Mouse (Mus musculus) olfactory bulb, adult 2 months (tissue): Measurements from ENCODE around the gene Spryd7. TPM values are rescaled to one million over a fixed set of nuclear protein-coding genes. Genes with fewer than 3 reads are reported as not detected.
A peak's percentile ranks its signal among the peaks of the same experiment; 100 is the strongest.
"Not testable (repeated sequence)": the region's sequence is repeated elsewhere in the genome, so short reads cannot be mapped to it uniquely, and the experiment has no call there.

Experiments used
- H3K27ac ChIP-seq: fragments of 200-500 bp; 2 replicates; pipeline ENCODE4 v1.5.1; 2012; ENCODE audit warnings: low read depth, low read length; ENCODE audit not compliant: insufficient read depth
- H3K4me1 ChIP-seq: fragments of 200-500 bp; 2 replicates; pipeline ENCODE4 v1.6.1; 2012; ENCODE audit warnings: low read length; ENCODE audit not compliant: control insufficient read depth, insufficient read depth
- H3K4me3 ChIP-seq: fragments of 200-500 bp; 2 replicates; pipeline ENCODE4 v1.5.1; 2012; ENCODE audit warnings: mild to moderate bottlenecking, low read depth, low read length, moderate library complexity; ENCODE audit not compliant: insufficient read depth
- CTCF ChIP-seq: fragments of 200-500 bp; IDR thresholded peaks from 2 replicates; pipeline ENCODE4 v1.5.1; 2012; ENCODE audit warnings: low read depth, mild to moderate bottlenecking, low read length, moderate library complexity; ENCODE audit not compliant: insufficient read depth
- POLR2A ChIP-seq: fragments of 200-500 bp; IDR thresholded peaks from 2 replicates; pipeline ENCODE4 v1.6.1; 2012; ENCODE audit warnings: mild to moderate bottlenecking, low read depth, low read length, moderate library complexity; ENCODE audit not compliant: insufficient read depth
- WGBS: fragments of 180-500 bp; shearing (Covaris S2); methylation state at CpG from one replicate; pipeline ENCODE4 v1.1.7; 2018; 5-methylcytosine and 5-hydroxymethylcytosine counted together
- polyA plus RNA-seq: library from polyadenylated mRNA; stranded (reverse); fragments of >200 nt; gene quantifications from 2 replicates; pipeline ENCODE4 v1.2.4, GENCODE M21; 2012; ENCODE audit warnings: low replicate concordance; ENCODE audit not compliant: missing spikeins, insufficient read depth, insufficient read length

Spryd7 gene
- polyA plus RNA-seq, 1 experiment, result not detected

DNA sequence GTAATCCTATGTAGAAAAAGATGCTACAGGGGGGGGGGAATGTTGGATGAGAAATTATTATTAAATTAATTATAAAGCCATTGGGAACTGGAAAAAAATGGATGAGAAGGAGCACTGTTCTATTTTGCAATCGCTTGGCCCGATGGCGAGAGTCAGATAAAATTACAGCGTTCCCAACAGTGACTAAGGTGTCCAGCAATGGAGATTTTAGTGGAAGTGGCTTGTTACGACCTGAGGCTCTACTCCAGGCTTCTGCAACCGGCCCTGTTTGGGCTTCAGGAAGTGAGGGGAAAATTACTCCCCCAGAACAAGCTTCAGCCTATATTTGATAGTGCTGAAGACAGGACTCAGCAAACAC, 776 bp downstream of the Spryd7 start:
- no peak for TF ChIP-seq CTCF
- no peak for TF ChIP-seq POLR2A
- 2% methylated on average over 6 of the region's 6 CpGs for WGBS
- Histone ChIP-seq H3K4me1 (peaks cover 4% of the 10 kb centered on the region; the same call in 1 of the 2 replicates), H3K27ac (peak overlapping the region; percentile 74), H3K4me3 (peak overlapping the region; percentile 73)

DNA sequence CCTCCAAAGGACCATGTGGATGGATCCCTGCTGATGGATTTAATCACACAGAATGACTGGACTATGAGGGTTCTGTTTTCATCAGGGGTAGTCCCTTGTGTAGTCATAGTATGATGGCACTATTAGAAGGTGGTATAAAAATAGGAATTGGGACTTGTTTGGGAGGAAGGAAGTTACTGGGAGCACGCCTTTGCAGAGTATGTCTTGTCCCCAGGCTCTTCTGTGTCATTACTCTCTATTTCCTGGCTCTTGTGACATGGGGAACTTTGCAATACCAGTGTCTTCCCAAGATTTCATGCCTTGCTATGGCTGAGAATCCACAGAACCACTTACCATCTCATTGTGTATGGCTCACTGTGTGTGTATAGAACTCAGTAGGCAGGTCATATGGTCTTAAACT, 8.1 kb downstream of the Spryd7 start:
- 97% methylated on average over 1 of the region's 1 CpGs for WGBS
- H3K4me3 ChIP-seq, result no peak overlapping the region

DNA sequence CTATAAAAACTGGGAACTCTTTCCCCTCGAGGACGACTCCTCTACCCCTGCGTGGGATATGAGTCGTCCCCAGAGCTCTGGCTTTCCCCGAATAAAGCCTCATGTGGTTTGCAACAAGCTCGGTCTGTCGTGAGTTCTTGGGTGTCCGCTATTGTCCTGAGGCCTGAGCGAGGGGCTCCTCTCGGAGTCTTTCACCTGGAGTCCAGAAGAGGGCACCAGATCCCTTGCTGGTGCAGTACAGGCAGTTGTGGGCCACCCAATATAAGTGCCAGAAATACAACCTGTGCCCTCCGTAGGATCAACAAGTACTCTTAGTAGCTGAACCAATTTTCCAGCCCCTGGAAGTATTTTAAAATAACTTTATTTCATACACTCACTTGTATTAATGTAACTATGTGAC, 18.9 kb downstream of the Spryd7 start:
- not testable (repeated sequence) for H3K27ac ChIP-seq
- WGBS, result 74% methylated on average over 9 of the region's 11 CpGs

More for the DNA sequence above, 8.1 kb downstream of the Spryd7 start:
- Histone ChIP-seq H3K27ac (no peak overlapping the region), H3K4me1 (no peaks in the 10 kb centered on the region)
- no peak for TF ChIP-seq POLR2A
- no peak for TF ChIP-seq CTCF

DNA sequence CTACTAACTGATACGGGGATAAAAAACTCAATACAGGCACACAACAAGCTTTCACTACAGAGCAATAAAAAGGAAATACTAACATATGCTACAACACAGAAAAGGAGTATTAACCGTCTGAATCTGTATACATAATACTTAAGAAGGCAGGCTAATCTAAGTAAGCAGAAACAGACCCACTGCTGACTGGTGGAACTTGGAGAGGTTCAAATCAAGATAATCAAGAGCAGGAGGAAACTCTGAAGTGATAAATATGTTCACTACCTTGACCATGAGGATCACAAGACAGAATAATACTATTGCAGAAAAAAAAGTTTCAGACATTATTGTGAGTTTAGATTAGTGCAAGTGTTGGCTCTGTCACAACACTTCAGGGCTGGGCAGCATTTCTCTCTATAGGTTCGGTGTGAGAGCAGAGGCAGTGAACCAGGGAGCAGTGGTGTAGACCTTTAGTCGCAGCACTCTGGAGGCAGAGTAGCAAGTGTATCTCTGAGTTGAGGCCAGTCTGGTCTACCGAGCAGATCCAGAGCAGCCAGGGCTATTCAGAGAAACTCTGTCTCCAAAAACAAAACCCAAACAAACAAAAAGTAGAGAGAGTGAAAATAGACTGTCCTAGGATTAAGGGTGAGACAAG, 19.9 kb downstream of the Spryd7 start:
- Histone ChIP-seq H3K4me3 (no peak overlapping the region), H3K27ac (no peak overlapping the region), H3K4me1 (no peaks in the 10 kb centered on the region)
- WGBS, result 78% methylated on average over 5 of the region's 5 CpGs
- no peak for TF ChIP-seq CTCF
- TF ChIP-seq POLR2A, result no peak

More for the DNA sequence above, 18.9 kb downstream of the Spryd7 start:
- H3K4me1 ChIP-seq, H3K4me3 ChIP-seq: not testable (repeated sequence)

DNA sequence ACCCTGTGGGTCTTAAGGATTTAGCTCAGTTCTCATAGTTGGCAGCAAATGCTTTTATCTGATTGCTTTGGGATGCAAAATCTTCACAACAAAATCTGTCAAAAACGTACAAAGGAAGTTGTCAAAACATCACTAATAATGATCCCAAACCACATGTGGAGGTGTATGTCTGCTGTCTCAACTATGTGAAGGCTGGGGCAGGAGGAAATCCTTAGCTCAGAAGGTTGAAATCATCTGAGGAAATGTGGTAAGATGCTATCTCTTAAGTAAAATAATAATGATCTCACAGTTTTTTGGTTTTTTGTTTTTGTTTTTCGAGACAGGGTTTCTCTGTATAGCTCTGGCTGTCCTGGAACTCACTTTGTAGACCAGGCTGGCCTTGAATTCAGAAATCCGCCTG, 20.9 kb downstream of the Spryd7 start:
- no peak overlapping the region for H3K27ac ChIP-seq
- H3K4me3 ChIP-seq, result no peak overlapping the region
- TF ChIP-seq POLR2A (no peak), CTCF (no peak)
- 92% methylated on average over 3 of the region's 3 CpGs for WGBS
- H3K4me1 ChIP-seq, result no peaks in the 10 kb centered on the region

DNA sequence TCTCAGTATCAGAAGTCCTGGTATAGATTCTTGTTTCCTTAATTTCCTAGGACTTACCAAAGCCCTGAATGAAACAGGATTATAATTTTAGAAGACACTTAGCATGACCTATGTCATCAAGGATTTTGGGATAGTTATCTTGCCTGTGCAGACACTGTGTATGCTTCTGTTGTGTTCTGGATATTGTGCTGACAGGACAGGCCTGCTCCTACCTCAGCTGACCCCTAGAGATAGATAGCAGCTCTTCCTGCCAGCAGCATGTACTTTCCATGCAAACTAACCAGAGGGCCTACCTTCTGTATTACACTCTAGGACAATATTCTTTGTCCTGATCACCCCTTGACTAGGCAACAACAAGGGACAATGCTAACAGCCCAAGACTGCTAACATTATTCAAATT, 25.7 kb downstream of the Spryd7 start:
- H3K4me1 ChIP-seq, result no peaks in the 10 kb centered on the region
- TF ChIP-seq POLR2A, result no peak
- no peak for TF ChIP-seq CTCF

DNA sequence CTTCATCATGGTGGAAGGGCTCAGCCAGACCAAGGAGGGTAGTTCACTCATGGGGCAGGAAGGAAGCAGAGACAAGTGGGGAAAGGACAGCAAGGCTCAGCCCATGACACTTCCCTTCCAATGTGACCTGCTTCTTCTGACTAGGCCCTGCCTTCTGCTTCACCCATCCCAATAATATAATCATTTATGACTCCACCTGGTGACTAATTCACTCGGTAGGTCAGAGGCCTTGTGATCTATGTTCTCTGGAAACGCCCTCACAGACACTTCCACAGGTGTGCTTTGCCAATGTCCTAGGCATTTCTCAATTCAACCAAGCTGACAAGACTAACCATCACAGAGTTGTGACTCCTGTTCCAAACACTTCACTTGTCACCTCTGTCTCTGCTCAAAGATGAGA, 26.3 kb downstream of the Spryd7 start:
- no peak overlapping the region for H3K27ac ChIP-seq
- no peaks in the 10 kb centered on the region for H3K4me1 ChIP-seq
- no peak overlapping the region for H3K4me3 ChIP-seq
- 94% methylated on average over 2 of the region's 2 CpGs for WGBS
- no peak for TF ChIP-seq CTCF
- TF ChIP-seq POLR2A, result no peak

More for the DNA sequence above, 25.7 kb downstream of the Spryd7 start:
- Histone ChIP-seq H3K27ac (no peak overlapping the region), H3K4me3 (no peak overlapping the region)

DNA sequence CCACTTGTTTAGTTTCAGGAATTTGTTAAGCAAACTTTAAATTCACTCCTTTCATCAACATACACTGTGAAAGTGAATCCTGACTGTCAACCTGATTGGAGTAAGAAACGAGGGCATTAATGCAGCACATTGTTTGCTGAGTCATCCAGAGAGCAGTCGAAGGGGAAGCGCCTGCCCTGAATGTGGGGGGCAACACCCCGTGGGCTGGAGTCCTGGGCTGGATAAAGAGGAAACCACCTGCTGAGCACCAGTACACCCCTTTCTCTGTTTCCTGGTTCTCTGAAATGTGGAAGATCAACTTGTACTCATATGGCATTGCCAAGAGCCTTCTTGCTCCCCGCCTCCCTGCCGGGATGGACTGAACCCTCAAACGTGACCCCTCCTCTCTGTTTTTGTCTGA, 27.2 kb downstream of the Spryd7 start:
- no peak overlapping the region for H3K4me3 ChIP-seq
- H3K27ac ChIP-seq, result no peak overlapping the region
- 77% methylated on average over 7 of the region's 7 CpGs for WGBS
- no peak for TF ChIP-seq POLR2A
- no peaks in the 10 kb centered on the region for H3K4me1 ChIP-seq

DNA sequence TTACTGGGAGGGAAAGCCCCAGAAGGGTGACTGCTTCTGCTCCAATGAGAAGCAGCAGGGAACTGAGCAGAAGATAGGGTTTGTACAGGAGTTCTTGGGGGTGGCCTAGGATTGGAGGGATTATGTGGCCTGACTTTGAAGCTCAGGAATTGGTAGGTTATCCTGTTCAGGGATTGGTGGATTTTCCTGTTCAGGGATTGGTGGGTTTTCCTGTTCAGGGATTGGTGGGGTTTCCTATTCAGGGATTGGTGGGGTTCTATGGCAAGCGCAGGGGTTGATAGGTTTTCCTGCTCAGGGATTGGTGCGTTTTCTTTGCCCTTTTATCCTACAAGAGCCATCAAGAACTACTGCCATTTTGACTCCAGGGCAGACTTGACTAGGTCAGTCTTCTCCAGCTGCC, 30.7 kb downstream of the Spryd7 start:
- TF ChIP-seq CTCF (no peak), POLR2A (no peak)
- H3K4me1 ChIP-seq, result no peaks in the 10 kb centered on the region

DNA sequence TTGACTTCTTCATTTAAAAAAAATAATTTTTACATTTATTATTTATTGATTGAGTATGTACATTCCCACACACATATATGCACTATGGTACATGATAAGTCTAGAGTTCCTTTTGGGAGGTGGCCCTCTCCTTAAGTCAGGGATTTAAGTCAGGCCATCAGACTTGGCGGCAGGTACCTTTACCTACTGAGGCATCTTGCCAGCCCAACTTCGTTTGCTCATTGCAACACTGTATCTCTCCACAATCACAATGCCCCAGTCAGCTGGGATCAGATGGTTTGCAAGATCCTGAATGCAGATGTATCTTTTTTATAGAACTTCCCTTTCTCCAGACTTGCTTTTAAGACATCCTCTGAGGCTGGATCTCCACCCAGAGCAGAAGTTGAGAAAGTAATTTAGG, 32.9 kb downstream of the Spryd7 start:
- WGBS, result 78% methylated on average over 2 of the region's 2 CpGs
- H3K4me3 ChIP-seq, result no peak overlapping the region
- no peak for TF ChIP-seq POLR2A
- TF ChIP-seq CTCF, result no peak
- no peak overlapping the region for H3K27ac ChIP-seq
- no peaks in the 10 kb centered on the region for H3K4me1 ChIP-seq

More for the DNA sequence above, 30.7 kb downstream of the Spryd7 start:
- H3K4me3 ChIP-seq, result no peak overlapping the region
- WGBS, result 95% methylated on average over 2 of the region's 2 CpGs
- H3K27ac ChIP-seq, result no peak overlapping the region
